Mouse (Mus musculus): ENCODE measurements around the gene Huwe1.

DNA sequence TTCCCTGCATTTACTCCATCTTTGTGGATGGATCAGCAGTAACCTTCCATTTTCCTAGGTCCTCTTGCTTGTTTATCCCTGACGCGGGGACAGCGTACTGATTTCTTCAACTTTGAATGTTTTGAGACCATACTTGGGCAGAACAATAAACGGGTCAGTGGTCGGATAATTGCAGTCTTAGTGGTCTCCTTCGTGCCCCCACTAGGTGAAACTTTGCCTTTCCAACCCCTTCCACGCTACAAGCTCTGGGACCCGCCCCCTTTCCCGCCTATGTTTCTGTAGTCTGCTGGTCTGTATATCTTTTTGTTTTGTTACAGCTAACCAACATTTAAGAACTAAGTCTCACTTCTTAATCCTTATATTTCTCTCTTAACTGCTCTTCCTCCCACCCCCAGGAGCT, 3.8 kb downstream of the Huwe1 start:
- no peak for TF ChIP-seq CTCF (IDR thresholded peaks at IDR 0.05; ENCODE audit: control insufficient read depth, insufficient read depth, low read length)
- no peak for TF ChIP-seq POLR2A (IDR thresholded peaks at IDR 0.05; ENCODE audit: borderline replicate concordance, control insufficient read depth, low read depth, low read length)

Data from bone marrow, adult 2 months (tissue).